Mouse (Mus musculus): ENCODE results near the gene Mbd3. TPM values are rescaled to one million over a fixed set of nuclear protein-coding genes. Genes with fewer than 3 reads are reported as not detected.

Gene Mbd3
- polyA plus RNA-seq, 1 experiment = 186 TPM

DNA sequence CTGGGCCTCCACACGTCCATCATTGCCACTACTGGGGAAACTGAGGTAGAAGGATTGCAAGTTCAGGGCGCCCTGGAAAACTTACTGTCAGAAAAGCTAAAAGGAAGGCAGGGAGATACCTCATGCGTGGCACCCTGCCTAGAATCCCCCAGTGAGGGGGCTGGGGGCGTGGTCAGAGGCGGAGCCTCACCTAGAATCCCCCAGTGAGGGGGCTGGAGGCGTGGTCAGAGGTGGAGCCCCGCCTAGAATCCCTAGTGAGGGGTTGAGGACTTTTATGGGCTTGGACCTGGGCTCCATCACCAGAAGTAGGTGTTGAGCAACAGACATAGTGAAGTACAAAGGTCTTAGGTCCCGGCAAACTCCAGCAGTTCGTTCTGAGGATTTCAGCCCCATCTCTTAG lies 36.9 kb upstream of the Mbd3 start:
- H3K4me1 ChIP-seq (ENCODE audit: control insufficient read depth, insufficient read depth, low read length) = peaks cover 4% of the 10 kb centered on the region; the same call in 1 of the 2 replicates
- TF ChIP-seq CTCF (IDR thresholded peaks at IDR 0.05; ENCODE audit: extremely low read depth, insufficient read depth, low read length) = no peak
- TF ChIP-seq POLR2A (IDR thresholded peaks at IDR 0.05; ENCODE audit: extremely low read depth, insufficient read depth, low read length) = no peak
- H3K4me3 ChIP-seq (ENCODE audit: insufficient read depth, low read length) = no peak overlapping the region
- no peak overlapping the region for H3K27ac ChIP-seq (ENCODE audit: insufficient read depth, low read length)

DNA sequence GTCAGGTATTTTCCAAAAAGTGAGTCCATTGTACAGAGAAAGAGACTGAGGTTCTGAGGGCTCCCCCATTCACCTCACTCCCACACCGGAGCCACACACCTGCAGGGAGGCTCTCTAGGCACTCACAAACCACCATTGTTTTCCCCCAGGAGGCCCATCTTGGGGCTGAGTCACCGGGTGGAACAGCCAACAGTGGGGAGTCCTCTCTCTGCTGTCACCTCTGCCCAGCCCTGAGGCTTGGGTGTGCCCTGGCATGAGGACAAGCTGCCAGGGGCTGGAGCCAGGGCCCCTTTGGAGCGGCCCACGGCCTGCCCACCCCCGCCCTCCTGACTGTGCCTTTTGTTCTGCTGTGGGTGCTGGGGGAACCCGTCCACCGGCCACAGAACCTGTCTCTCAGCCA lies 36.4 kb upstream of the Mbd3 start:
- no peak overlapping the region for H3K4me3 ChIP-seq (ENCODE audit: insufficient read depth, low read length)
- TF ChIP-seq POLR2A (IDR thresholded peaks at IDR 0.05; ENCODE audit: extremely low read depth, insufficient read depth, low read length) = no peak
- TF ChIP-seq CTCF (IDR thresholded peaks at IDR 0.05; ENCODE audit: extremely low read depth, insufficient read depth, low read length) = no peak
- H3K27ac ChIP-seq (ENCODE audit: insufficient read depth, low read length) = no peak overlapping the region
- peaks cover 4% of the 10 kb centered on the region; the same call in 1 of the 2 replicates for H3K4me1 ChIP-seq (ENCODE audit: control insufficient read depth, insufficient read depth, low read length)

- Histone ChIP-seq H3K4me3 (ENCODE audit: insufficient read depth, low read length) (no peak overlapping the region), H3K4me1 (ENCODE audit: control insufficient read depth, insufficient read depth, low read length) (peaks cover 4% of the 10 kb centered on the region; the same call in 1 of the 2 replicates), H3K27ac (ENCODE audit: insufficient read depth, low read length) (no peak overlapping the region)
- TF ChIP-seq CTCF (IDR thresholded peaks at IDR 0.05; ENCODE audit: extremely low read depth, insufficient read depth, low read length) (no peak), POLR2A (IDR thresholded peaks at IDR 0.05; ENCODE audit: extremely low read depth, insufficient read depth, low read length) (no peak)
These were observed 35.5 kb upstream of the Mbd3 start for GRCm38 (mm10) chr10:80434823-80435222.

- TF ChIP-seq CTCF (IDR thresholded peaks at IDR 0.05; ENCODE audit: extremely low read depth, insufficient read depth, low read length) (no peak), POLR2A (IDR thresholded peaks at IDR 0.05; ENCODE audit: extremely low read depth, insufficient read depth, low read length) (no peak)
- no peak overlapping the region for H3K4me3 ChIP-seq (ENCODE audit: insufficient read depth, low read length)
These were observed 34.9 kb upstream of the Mbd3 start for GRCm38 (mm10) chr10:80434233-80434592.

GRCm38 (mm10) chr10:80433513-80434232 lies 34.3 kb upstream of the Mbd3 start, which contains the start of gene Tcf3:
Tcf3 (minus strand) TSS chr10:80433647.
- Histone ChIP-seq H3K4me3 (ENCODE audit: insufficient read depth, low read length) (peak within 1 kb of the TSS; percentile 42), H3K27ac (ENCODE audit: insufficient read depth, low read length) (peak within 1 kb of the TSS; percentile 87), H3K4me1 (ENCODE audit: control insufficient read depth, insufficient read depth, low read length) (peaks cover 4% of the 10 kb centered on the region; the same call in 1 of the 2 replicates)
- TF ChIP-seq POLR2A (IDR thresholded peaks at IDR 0.05; ENCODE audit: extremely low read depth, insufficient read depth, low read length) (0 out of 2 replicates have a peak, but pooled peaks have one; percentile 6), CTCF (IDR thresholded peaks at IDR 0.05; ENCODE audit: extremely low read depth, insufficient read depth, low read length) (no peak)

More at GRCm38 (mm10) chr10:80434233-80434592, 34.9 kb upstream of the Mbd3 start:
- no peak overlapping the region for H3K27ac ChIP-seq (ENCODE audit: insufficient read depth, low read length)
- H3K4me1 ChIP-seq (ENCODE audit: control insufficient read depth, insufficient read depth, low read length) = peaks cover 4% of the 10 kb centered on the region; the same call in 1 of the 2 replicates

DNA sequence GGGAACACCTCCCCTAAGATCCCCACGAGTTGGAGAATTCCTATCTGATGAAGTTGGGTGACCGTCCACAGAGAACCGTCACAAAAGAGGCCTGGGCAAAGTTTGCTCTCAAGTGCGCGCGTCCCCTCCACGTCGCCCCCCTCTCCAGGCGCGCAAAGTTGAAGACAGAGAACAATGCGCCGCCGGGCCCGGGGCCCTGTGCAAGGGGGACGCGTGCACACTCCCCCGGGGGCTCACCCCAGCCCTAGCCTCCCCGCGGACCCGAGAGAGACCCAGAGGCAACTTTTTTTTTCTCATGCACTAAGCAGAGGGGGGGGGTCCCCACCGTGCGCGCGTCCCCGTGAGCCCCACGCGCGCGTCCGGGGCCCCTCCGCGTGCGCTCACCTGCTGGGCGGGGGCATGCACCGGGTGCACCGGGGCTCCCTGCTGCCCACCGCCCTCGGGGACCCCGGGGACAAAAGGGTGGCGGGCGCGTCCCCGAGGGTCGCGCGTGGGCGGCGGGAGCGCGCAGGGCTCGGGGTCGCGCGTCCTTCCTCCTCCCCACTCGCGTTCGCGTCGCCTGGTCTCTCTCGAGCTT lies 33.7 kb upstream of the Mbd3 start:
- Histone ChIP-seq H3K4me1 (ENCODE audit: control insufficient read depth, insufficient read depth, low read length) (peaks cover 4% of the 10 kb centered on the region; the same call in 1 of the 2 replicates), H3K27ac (ENCODE audit: insufficient read depth, low read length) (peak overlapping the region; percentile 62; the same call in 1 of the 2 replicates), H3K4me3 (ENCODE audit: insufficient read depth, low read length) (peak overlapping the region; percentile 42)
- no peak for TF ChIP-seq CTCF (IDR thresholded peaks at IDR 0.05; ENCODE audit: extremely low read depth, insufficient read depth, low read length)
- TF ChIP-seq POLR2A (IDR thresholded peaks at IDR 0.05; ENCODE audit: extremely low read depth, insufficient read depth, low read length) = no peak

GRCm38 (mm10) chr10:80432387-80432785 lies 33.0 kb upstream of the Mbd3 start:
- TF ChIP-seq POLR2A (IDR thresholded peaks at IDR 0.05; ENCODE audit: extremely low read depth, insufficient read depth, low read length) (no peak), CTCF (IDR thresholded peaks at IDR 0.05; ENCODE audit: extremely low read depth, insufficient read depth, low read length) (no peak)
- no peak overlapping the region for H3K27ac ChIP-seq (ENCODE audit: insufficient read depth, low read length)
- peak overlapping the region; percentile 42 for H3K4me3 ChIP-seq (ENCODE audit: insufficient read depth, low read length)
- H3K4me1 ChIP-seq (ENCODE audit: control insufficient read depth, insufficient read depth, low read length) = peaks cover 4% of the 10 kb centered on the region; the same call in 1 of the 2 replicates

DNA sequence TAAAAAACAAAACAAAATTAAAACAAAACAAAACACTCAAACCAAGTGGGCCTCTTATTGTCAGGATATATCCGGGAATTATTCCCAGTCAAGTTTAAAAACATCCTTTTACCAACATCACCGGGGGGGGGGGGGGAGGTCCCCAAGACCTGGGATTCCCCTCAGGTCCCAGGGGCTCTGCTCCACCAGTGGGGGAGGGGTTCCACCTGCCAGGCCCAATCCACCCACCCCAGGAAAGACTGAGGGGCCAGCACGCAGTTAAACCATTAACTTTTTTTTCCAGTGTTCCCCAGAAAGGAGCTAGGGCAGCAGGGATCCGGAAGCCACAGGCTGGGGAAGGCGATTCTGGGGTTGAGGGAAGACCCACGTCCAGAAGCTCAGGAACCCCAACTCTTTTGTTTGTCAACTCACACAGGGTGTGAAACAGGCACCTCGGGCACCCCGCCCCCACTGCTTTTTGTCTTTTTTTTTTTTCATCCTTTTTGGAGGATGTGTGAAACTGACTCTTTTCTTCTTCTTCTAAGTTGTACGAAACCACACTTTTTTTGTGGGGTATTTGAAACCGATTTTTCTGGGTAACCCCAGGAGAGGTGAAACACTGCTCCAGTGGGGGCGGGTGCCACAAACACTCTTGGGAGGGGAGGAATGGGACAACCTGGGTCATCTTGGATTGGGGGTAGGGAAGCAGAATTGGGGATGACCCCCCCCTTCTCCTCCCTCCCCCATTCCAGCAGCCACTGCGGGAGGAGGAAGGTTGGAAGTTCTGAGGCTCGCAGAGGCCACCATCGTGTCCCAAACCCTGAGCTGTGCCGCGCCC lies 32.4 kb upstream of the Mbd3 start:
- no peak overlapping the region for H3K4me3 ChIP-seq (ENCODE audit: insufficient read depth, low read length)
- H3K4me1 ChIP-seq (ENCODE audit: control insufficient read depth, insufficient read depth, low read length) = peaks cover 4% of the 10 kb centered on the region; the same call in 1 of the 2 replicates
- H3K27ac ChIP-seq (ENCODE audit: insufficient read depth, low read length) = no peak overlapping the region
- no peak for TF ChIP-seq CTCF (IDR thresholded peaks at IDR 0.05; ENCODE audit: extremely low read depth, insufficient read depth, low read length)
- TF ChIP-seq POLR2A (IDR thresholded peaks at IDR 0.05; ENCODE audit: extremely low read depth, insufficient read depth, low read length) = no peak

- TF ChIP-seq CTCF (IDR thresholded peaks at IDR 0.05; ENCODE audit: extremely low read depth, insufficient read depth, low read length) (no peak), POLR2A (IDR thresholded peaks at IDR 0.05; ENCODE audit: extremely low read depth, insufficient read depth, low read length) (no peak)
- peaks cover 4% of the 10 kb centered on the region; the same call in 1 of the 2 replicates for H3K4me1 ChIP-seq (ENCODE audit: control insufficient read depth, insufficient read depth, low read length)
- no peak overlapping the region for H3K4me3 ChIP-seq (ENCODE audit: insufficient read depth, low read length)
- no peak overlapping the region for H3K27ac ChIP-seq (ENCODE audit: insufficient read depth, low read length)
These were observed 31.1 kb upstream of the Mbd3 start for GRCm38 (mm10) chr10:80430375-80430980.
